Mouse (Mus musculus) kidney, adult 2 months (tissue): ENCODE results near the gene En1. TPM values are rescaled to one million over a fixed set of nuclear protein-coding genes. Genes with fewer than 3 reads are reported as not detected.

Experiments used
- DNase-seq: peaks from one replicate; pipeline ENCODE4 v3.0.0; 2021
- H3K27ac ChIP-seq: fragments of 200-500 bp; 2 replicates; pipeline ENCODE4 v1.5.1; 2012; ENCODE audit warnings: low read depth, low read length, control low read depth, inconsistent platforms; ENCODE audit not compliant: insufficient read depth
- H3K27me3 ChIP-seq: fragments of 200-500 bp; replicated peaks from 2 replicates; pipeline ENCODE4 v1.6.1; 2012; ENCODE audit warnings: mild to moderate bottlenecking, moderate library complexity, low read length, inconsistent platforms; ENCODE audit not compliant: control insufficient read depth, insufficient read depth
- H3K36me3 ChIP-seq: fragments of 200-500 bp; 2 replicates; pipeline ENCODE4 v1.6.1; 2012; ENCODE audit warnings: mild to moderate bottlenecking, moderate library complexity, low read length, inconsistent platforms; ENCODE audit not compliant: control insufficient read depth, insufficient read depth
- H3K4me1 ChIP-seq: fragments of 200-500 bp; 2 replicates; pipeline ENCODE4 v1.6.1; 2011; ENCODE audit warnings: low read length; ENCODE audit not compliant: control insufficient read depth, insufficient read depth
- H3K4me3 ChIP-seq: fragments of 200-500 bp; 2 replicates; pipeline ENCODE4 v1.5.1; 2011; ENCODE audit warnings: mild to moderate bottlenecking, low read depth, low read length, control low read depth; ENCODE audit not compliant: insufficient read depth
- CTCF ChIP-seq: fragments of 200-500 bp; conservative IDR thresholded peaks from 2 replicates; pipeline ENCODE4 v1.5.1; 2011; ENCODE audit warnings: low read depth, mild to moderate bottlenecking, control low read depth, low read length, moderate library complexity, mixed read lengths; ENCODE audit not compliant: insufficient read depth, insufficient read length
- POLR2A ChIP-seq: fragments of 200-500 bp; IDR thresholded peaks from one replicate; pipeline ENCODE4 v1.6.1; 2011; ENCODE audit warnings: low read depth, low read length, control low read depth
- WGBS: fragments of 180-500 bp; shearing (Covaris S2); methylation state at CpG from one replicate; pipeline ENCODE4 v1.1.7; 2018; 5-methylcytosine and 5-hydroxymethylcytosine counted together
- polyA plus RNA-seq: library from polyadenylated mRNA; depleted of rRNA; stranded (reverse); fragments of >200 nt; gene quantifications from 2 replicates; pipeline ENCODE4 v1.2.3, GENCODE M21; 2012; rRNA removed

Gene En1
- 0.08 TPM in 1 of 2 replicates, not detected in the other for polyA plus RNA-seq

GRCm38 (mm10) chr1:120602031-120602730 is at the start of gene En1:
TSS of gene En1 (plus strand) at chr1:120602418.
- H3K36me3 ChIP-seq = no peaks in the 10 kb centered on the region
- H3K27me3 ChIP-seq = peaks cover 16% of the 10 kb centered on the region
- WGBS = 4% methylated on average over 35 of the region's 35 CpGs
- peak; percentile 20 for DNase-seq
- H3K4me3 ChIP-seq = peak within 1 kb of the TSS; percentile 27; the same call in 1 of the 2 replicates
- no peak within 1 kb of the TSS for H3K27ac ChIP-seq
- TF ChIP-seq POLR2A = no peak
- no peak for TF ChIP-seq CTCF
- no peaks in the 10 kb centered on the region for H3K4me1 ChIP-seq

GRCm38 (mm10) chr1:120556926-120557846 is 45.0 kb upstream of the En1 start:
- no peak for DNase-seq
- Histone ChIP-seq H3K27me3 (no peaks in the 10 kb centered on the region), H3K4me1 (no peaks in the 10 kb centered on the region), H3K4me3 (no peak overlapping the region), H3K36me3 (no peaks in the 10 kb centered on the region), H3K27ac (no peak overlapping the region)
- TF ChIP-seq CTCF = no peak
- TF ChIP-seq POLR2A = no peak
- WGBS = 61% methylated on average over 15 of the region's 15 CpGs

- no peaks in the 10 kb centered on the region for H3K4me1 ChIP-seq
- no peak for TF ChIP-seq CTCF
- no peak for TF ChIP-seq POLR2A
- 61% methylated on average over 9 of the region's 9 CpGs for WGBS
- H3K27me3 ChIP-seq = no peaks in the 10 kb centered on the region
- no peak overlapping the region for H3K27ac ChIP-seq
- no peak overlapping the region for H3K4me3 ChIP-seq
- DNase-seq = no peak
- no peaks in the 10 kb centered on the region for H3K36me3 ChIP-seq
Observed at GRCm38 (mm10) chr1:120558341-120559285, 43.6 kb upstream of the En1 start.

GRCm38 (mm10) chr1:120559911-120560310 is 42.3 kb upstream of the En1 start:
- Histone ChIP-seq H3K27me3 (no peaks in the 10 kb centered on the region), H3K27ac (no peak overlapping the region), H3K4me3 (no peak overlapping the region), H3K4me1 (no peaks in the 10 kb centered on the region), H3K36me3 (no peaks in the 10 kb centered on the region)
- 83% methylated on average over 5 of the region's 5 CpGs for WGBS
- DNase-seq = no peak
- TF ChIP-seq POLR2A (no peak), CTCF (no peak)

GRCm38 (mm10) chr1:120581306-120581705 is 20.9 kb upstream of the En1 start:
- TF ChIP-seq CTCF (no peak), POLR2A (no peak)
- WGBS = 57% methylated on average over 4 of the region's 4 CpGs
- no peak for DNase-seq
- Histone ChIP-seq H3K4me1 (no peaks in the 10 kb centered on the region), H3K27ac (no peak overlapping the region), H3K4me3 (no peak overlapping the region), H3K27me3 (no peaks in the 10 kb centered on the region), H3K36me3 (no peaks in the 10 kb centered on the region)

- DNase-seq = no peak
- H3K36me3 ChIP-seq = no peaks in the 10 kb centered on the region
- 22% methylated on average over 2 of the region's 2 CpGs for WGBS
- H3K4me3 ChIP-seq = no peak overlapping the region
- H3K4me1 ChIP-seq = no peaks in the 10 kb centered on the region
- no peak overlapping the region for H3K27ac ChIP-seq
- H3K27me3 ChIP-seq = no peaks in the 10 kb centered on the region
- TF ChIP-seq POLR2A = no peak
- TF ChIP-seq CTCF = no peak
Observed at GRCm38 (mm10) chr1:120585481-120585880, 16.7 kb upstream of the En1 start.
